ENCODE assay signal across 24 mouse cellular contexts in the genomic region with DNA sequence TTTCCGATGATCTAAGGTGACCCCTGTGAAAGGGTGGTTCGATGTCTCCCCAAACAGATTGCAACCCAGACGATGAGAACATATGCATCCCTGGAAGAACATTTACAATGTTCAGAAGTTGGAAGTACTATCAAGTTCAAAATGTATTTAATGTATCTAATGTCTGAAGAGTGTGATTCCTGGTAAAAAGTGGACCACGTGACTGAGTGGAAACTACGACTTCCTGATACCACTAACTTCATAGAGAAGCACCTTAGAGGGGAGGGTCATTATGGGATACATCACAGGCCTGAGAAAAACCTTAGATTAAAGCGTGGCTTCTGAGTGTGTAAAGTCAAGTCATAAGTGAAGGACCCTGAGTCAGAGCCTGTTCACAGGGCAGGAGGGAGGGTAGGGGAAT.
"Had no signal": no experiment of that assay in that cellular context is flagged by ENCODE, and none has a peak within 500 bp of the region (broad histone marks: within the 10 kb centered on the region; RNA-seq: fewer than 3 reads in every experiment).

No protein-coding gene starts in this region.

- H3K27me3 ChIP-seq: heart, embryonic 12.5 days; hindbrain, embryonic 12.5 days; limb, embryonic 12.5 days; liver, embryonic 12.5 days had no signal

- H3K36me3 ChIP-seq: heart, embryonic 10.5 days; heart, embryonic 12.5 days; hindbrain, embryonic 10.5 days; hindbrain, embryonic 12.5 days; limb, embryonic 10.5 days; limb, embryonic 12.5 days; liver, embryonic 12.5 days had no signal

- H3K9ac ChIP-seq: heart, embryonic 12.5 days; hindbrain, embryonic 12.5 days; hindbrain, embryonic 14.5 days; limb, embryonic 12.5 days; liver, embryonic 12.5 days; liver, embryonic 14.5 days had no signal

- ATAC-seq: hindbrain, embryonic 16.5 days; inflammation-experienced regulatory T-cells, adult 6 months; intestine, embryonic 16.5 days; liver, embryonic 12.5 days had no signal

- H3K9me3 ChIP-seq: heart, embryonic 10.5 days; heart, embryonic 12.5 days; hindbrain, embryonic 10.5 days; hindbrain, embryonic 12.5 days; limb, embryonic 10.5 days; limb, embryonic 12.5 days; liver, embryonic 12.5 days had no signal

- H3K4me1 ChIP-seq: heart, embryonic 10.5 days; heart, embryonic 12.5 days; hindbrain, embryonic 10.5 days; hindbrain, embryonic 12.5 days had no signal

- DNase-seq: gastrocnemius, postnatal 14 days; heart, adult 18-20 months; heart, postnatal 10 days; heart, postnatal 4 days; kidney, adult 18-20 months; kidney, adult 8-10 months; kidney, postnatal 10 days; kidney, postnatal 25 days; kidney, postnatal 4 days; liver had no signal

- H3K27ac ChIP-seq: heart, embryonic 10.5 days; hindbrain, embryonic 10.5 days; hindbrain, embryonic 12.5 days; hindbrain, embryonic 14.5 days; layer of hippocampus, adult 2 months; left cerebral cortex, adult 2 months; limb, embryonic 10.5 days; limb, embryonic 12.5 days; liver, embryonic 12.5 days; liver, embryonic 14.5 days had no signal

- H3K4me3 ChIP-seq: heart, embryonic 10.5 days; heart, embryonic 12.5 days; hindbrain, embryonic 10.5 days; hindbrain, embryonic 12.5 days; layer of hippocampus, adult 2 months; left cerebral cortex, adult 2 months; limb, embryonic 10.5 days; limb, embryonic 12.5 days; liver, embryonic 12.5 days had no signal

- H3K4me2 ChIP-seq: heart, embryonic 12.5 days; hindbrain, embryonic 12.5 days; hindbrain, embryonic 14.5 days; limb, embryonic 12.5 days; liver, embryonic 12.5 days had no signal
